11 mouse cellular contexts compared by ENCODE assay signal in genomic region chr2:154749046-154750036, GRCm38 (mm10). TPM values are rescaled to one million over a fixed set of nuclear protein-coding genes. Genes with fewer than 3 reads are reported as not detected.
DNase-seq lines count a peak whose midpoint lies in the region; ATAC-seq and TF ChIP-seq lines count a peak whose summit lies in the region.
"Had no signal": no experiment of that assay in that cellular context is flagged by ENCODE, and none has a peak within 500 bp of the region (broad histone marks: within the 10 kb centered on the region; RNA-seq: fewer than 3 reads in every experiment).

No protein-coding gene starts in this region.

- H3K36me3 ChIP-seq in forebrain, embryonic 16.5 days (ENCODE audit: control insufficient read depth, insufficient read depth) = no peaks in the 10 kb centered on the region
- H3K36me3 ChIP-seq in neural tube, embryonic 14.5 days (ENCODE audit: control insufficient read depth, insufficient read depth, low read length) = no peaks in the 10 kb centered on the region

- no peaks in the 10 kb centered on the region for H3K27me3 ChIP-seq in forebrain, embryonic 16.5 days (replicated peaks; ENCODE audit: control insufficient read depth, insufficient read depth, low read length)
- H3K27me3 ChIP-seq in neural tube, embryonic 14.5 days (ENCODE audit: control insufficient read depth, insufficient read depth, low read length) = no peaks in the 10 kb centered on the region

- peaks cover 15% of the 10 kb centered on the region for H3K4me1 ChIP-seq in forebrain, embryonic 16.5 days (replicated peaks; ENCODE audit: control insufficient read depth, insufficient read depth, low read length)
- H3K4me1 ChIP-seq in neural tube, embryonic 14.5 days (ENCODE audit: control insufficient read depth, insufficient read depth, low read length) = peaks cover 15% of the 10 kb centered on the region

- DNase-seq in cerebellum, postnatal 4 days (ENCODE audit: low spot score in 2 of 2) = peak; percentile 28 to 74
- no peak for DNase-seq in cerebellum, adult 9-10 months
- DNase-seq in lung, postnatal 10 days = peak; percentile 44
- no peak for DNase-seq in lung, postnatal 36 days
- no peak for DNase-seq in urinary bladder, adult 18-20 months (ENCODE audit: low spot score in 2 of 2)
- DNase-seq in left cerebral cortex, adult 2 months (ENCODE audit: extremely low spot score in 1 of 2, low spot score in 2 of 2) = no peak

- H3K9ac ChIP-seq in forebrain, embryonic 16.5 days (replicated peaks; ENCODE audit: low read depth, low read length) = no peak overlapping the region
- peak overlapping the region; percentile 21; the same call in 1 of the 2 replicates for H3K9ac ChIP-seq in neural tube, embryonic 14.5 days (replicated peaks; ENCODE audit: low read depth, low read length)

- ATAC-seq in forebrain, embryonic 16.5 days = peak; percentile 89
- ATAC-seq in neural tube, embryonic 14.5 days (ENCODE audit: low read depth) = peak; percentile 87

- H3K4me2 ChIP-seq in forebrain, embryonic 16.5 days (ENCODE audit: low read length) = peak overlapping the region; percentile 45
- peak overlapping the region; percentile 11; the same call in 1 of the 2 replicates for H3K4me2 ChIP-seq in neural tube, embryonic 14.5 days (ENCODE audit: low read depth, low read length)

- H3K27ac ChIP-seq in forebrain, embryonic 16.5 days (ENCODE audit: low read length) = peak overlapping the region; percentile 65
- peak overlapping the region; percentile 62 for H3K27ac ChIP-seq in neural tube, embryonic 14.5 days (ENCODE audit: low read depth, low read length)
- H3K27ac ChIP-seq in left cerebral cortex, adult 2 months = no peak overlapping the region

- H3K4me3 ChIP-seq in forebrain, embryonic 16.5 days (replicated peaks; ENCODE audit: low read length) = 0 out of 2 replicates have a peak overlapping the region, but pooled peaks have one; percentile 10
- H3K4me3 ChIP-seq in neural tube, embryonic 14.5 days (ENCODE audit: low read depth, low read length) = no peak overlapping the region
- no peak overlapping the region for H3K4me3 ChIP-seq in left cerebral cortex, adult 2 months

- no peaks in the 10 kb centered on the region for H3K9me3 ChIP-seq in forebrain, embryonic 16.5 days (ENCODE audit: control insufficient read depth, low read length)
- H3K9me3 ChIP-seq in neural tube, embryonic 14.5 days (ENCODE audit: control insufficient read depth, low read length) = no peaks in the 10 kb centered on the region

- intact Hi-C loops in left cerebral cortex, adult 2 months (cut with DNase I) = no loop called here

- no peak for TF ChIP-seq CTCF in left cerebral cortex, adult 2 months (IDR thresholded peaks at IDR 0.05)

- 12% methylated on average over 23 of the region's 23 CpGs for WGBS in forebrain, embryonic 16.5 days
- 34% methylated on average over 23 of the region's 23 CpGs for WGBS in neural tube, embryonic 14.5 days

RNA-seq across cellular contexts. Expression of gene Gm14214, which starts 20.5 kb away (rescaled TPM):
- polyA plus RNA-seq in forebrain, embryonic 16.5 days (2015; fragmentation: Nextera tagmentation; extraction: Ambion mirVana) = not detected in 2 replicates
- polyA plus RNA-seq in neural tube, embryonic 14.5 days (2014; fragmentation: Nextera tagmentation; extraction: Ambion mirVana) = not detected in 2 replicates
- not detected for total RNA-seq in left cerebral cortex, adult 2 months (2021)
- total RNA-seq: layer of hippocampus, adult 18-20 months had no signal
- polyA plus RNA-seq: C2C12; small intestine, adult 2 months had no signal

RNA-seq across cellular contexts. Expression of gene Raly, which starts 41.6 kb away (rescaled TPM):
- 35.0 and 47.7 TPM in 2 replicates for polyA plus RNA-seq in forebrain, embryonic 16.5 days (2015; fragmentation: Nextera tagmentation; extraction: Ambion mirVana)
- polyA plus RNA-seq in neural tube, embryonic 14.5 days (2014; fragmentation: Nextera tagmentation; extraction: Ambion mirVana) = 27.5 and 34.5 TPM in 2 replicates
- total RNA-seq in left cerebral cortex, adult 2 months (2021) = 100 to 1,000 TPM in 1 of 2 experiments, 10 to 100 TPM in 1; 93.2 to 101 TPM

RNA-seq across cellular contexts. Expression of gene a, which starts 41.9 kb away (rescaled TPM):
- polyA plus RNA-seq in forebrain, embryonic 16.5 days (2015; fragmentation: Nextera tagmentation; extraction: Ambion mirVana) = 0.73 and 0.94 TPM in 2 replicates
- polyA plus RNA-seq in neural tube, embryonic 14.5 days (2014; fragmentation: Nextera tagmentation; extraction: Ambion mirVana) = not detected in 2 replicates
- total RNA-seq in left cerebral cortex, adult 2 months (2021) = not detected
- total RNA-seq: layer of hippocampus, adult 18-20 months had no signal
- polyA plus RNA-seq: C2C12 had no signal

Comparison
In these comparisons a context has a peak if more than half of its experiments do, and no peak if none do; other contexts are left out.
1. DNase-seq: peak in cerebellum, postnatal 4 days (2 of 2) and lung, postnatal 10 days (single experiment); none in cerebellum, adult 9-10 months (single experiment), lung, postnatal 36 days (single experiment), urinary bladder, adult 18-20 months (0 of 2) and left cerebral cortex, adult 2 months (0 of 2).